Mouse (Mus musculus) thymus, adult 18-20 months (tissue): ENCODE measurements around the gene Ell.

Experiments used
- DNase-seq, 2 experiments: peaks; one replicate each; pipeline ENCODE4 v3.0.0; 2022; ENCODE audit warnings: mixed read lengths in 2 of 2

Ell gene

GRCm38 (mm10) chr8:70600473-70601270 is 61.4 kb downstream of the Ell start:
- no peak for DNase-seq

GRCm38 (mm10) chr8:70601271-70601649 is 62.0 kb downstream of the Ell start:
- peak; percentile 49 to 66 for DNase-seq

- no peak for DNase-seq
Measured at GRCm38 (mm10) chr8:70602139-70602811, 63.0 kb downstream of the Ell start.

- no peak for DNase-seq
Measured at GRCm38 (mm10) chr8:70604558-70604957, 65.3 kb downstream of the Ell start.

- DNase-seq: no peak
Measured at GRCm38 (mm10) chr8:70605871-70606779, 66.9 kb downstream of the Ell start.

- DNase-seq: no peak
Measured at GRCm38 (mm10) chr8:70606780-70607602, 67.7 kb downstream of the Ell start.

GRCm38 (mm10) chr8:70607603-70607897 is 68.3 kb downstream of the Ell start:
- no peak for DNase-seq

GRCm38 (mm10) chr8:70607898-70608748 is 68.9 kb downstream of the Ell start:
- peak in 1 of 2 experiments; percentile 57 for DNase-seq

GRCm38 (mm10) chr8:70608749-70609367 is 69.6 kb downstream of the Ell start, which contains the start of gene Ssbp4:
Ssbp4 (minus strand) TSS chr8:70608872.
- DNase-seq: no peak

GRCm38 (mm10) chr8:70609368-70609848 is 70.2 kb downstream of the Ell start:
- DNase-seq: peak; percentile 83 to 86

- peak; percentile 80 to 89 for DNase-seq
Measured at GRCm38 (mm10) chr8:70609849-70610795, 70.9 kb downstream of the Ell start.

GRCm38 (mm10) chr8:70610796-70611771 is 71.8 kb downstream of the Ell start:
- peak; percentile 73 to 77 for DNase-seq

- DNase-seq: peak; percentile 73 to 84
Measured at GRCm38 (mm10) chr8:70611849-70612248, 72.6 kb downstream of the Ell start.

GRCm38 (mm10) chr8:70613763-70614162 is 74.5 kb downstream of the Ell start:
- no peak for DNase-seq

GRCm38 (mm10) chr8:70614469-70614868 is 75.2 kb downstream of the Ell start:
- no peak for DNase-seq

- no peak for DNase-seq
Measured at GRCm38 (mm10) chr8:70615281-70615680, 76.0 kb downstream of the Ell start.

- no peak for DNase-seq
Measured at GRCm38 (mm10) chr8:70615894-70616293, 76.6 kb downstream of the Ell start, which contains the start of gene Lrrc25. Lrrc25 (plus strand) TSS chr8:70616155.

GRCm38 (mm10) chr8:70616645-70617044 is 77.4 kb downstream of the Ell start:
- no peak for DNase-seq
